Mouse (Mus musculus) heart, embryonic 13.5 days (tissue): ENCODE data around the gene Wsb2. TPM values are rescaled to one million over a fixed set of nuclear protein-coding genes. Genes with fewer than 3 reads are reported as not detected.

Source experiments
- ATAC-seq: fragments of 200-750 bp; cut with Nextera tagmentation; 2 replicates; pipeline ENCODE4 v1.8.0; 2017; ENCODE audit warnings: moderate TSS enrichment; ENCODE audit not compliant: insufficient number of reproducible peaks, low FRiP score, low TSS enrichment; ENCODE audit errors: extremely low read depth
- H3K27ac ChIP-seq: fragments of 300-500 bp; sonication (generic); replicated peaks from 2 replicates; pipeline ENCODE4 v1.5.1; 2015; ENCODE audit warnings: moderate library complexity, mild to moderate bottlenecking, inconsistent platforms
- H3K27me3 ChIP-seq: fragments of 300-500 bp; sonication (generic); replicated peaks from 2 replicates; pipeline ENCODE4 v1.6.1; 2015; ENCODE audit warnings: mild to moderate bottlenecking, inconsistent platforms
- H3K36me3 ChIP-seq: fragments of 300-500 bp; sonication (generic); 2 replicates; pipeline ENCODE4 v1.6.1; 2015; ENCODE audit warnings: mild to moderate bottlenecking, inconsistent platforms
- H3K4me1 ChIP-seq: fragments of 300-500 bp; sonication (generic); 2 replicates; pipeline ENCODE4 v1.6.1; 2015; ENCODE audit warnings: inconsistent platforms
- H3K4me2 ChIP-seq: fragments of 300-500 bp; sonication (generic); 2 replicates; pipeline ENCODE4 v1.6.1; 2015; ENCODE audit warnings: inconsistent platforms, mild to moderate bottlenecking, moderate library complexity
- H3K4me3 ChIP-seq: fragments of 300-500 bp; sonication (generic); 2 replicates; pipeline ENCODE4 v1.5.1; 2015; ENCODE audit warnings: moderate library complexity, mild to moderate bottlenecking, inconsistent platforms
- H3K9ac ChIP-seq: fragments of 300-500 bp; sonication (generic); 2 replicates; pipeline ENCODE4 v1.6.1; 2015; ENCODE audit warnings: inconsistent platforms, mild to moderate bottlenecking, moderate library complexity
- H3K9me3 ChIP-seq: fragments of 300-500 bp; sonication (generic); 2 replicates; pipeline ENCODE4 v1.6.1; 2016; ENCODE audit warnings: inconsistent platforms
- WGBS: fragments of 180-500 bp; shearing (Covaris S2); methylation state at CpG from one replicate; pipeline ENCODE4 v1.1.7; 2015; ENCODE audit warnings: mixed read lengths; 5-methylcytosine and 5-hydroxymethylcytosine counted together
- polyA plus RNA-seq: library from polyadenylated mRNA; unstranded; fragments of >200 nt; fragmentation: Nextera tagmentation; extraction: Ambion mirVana; gene quantifications from 2 replicates; pipeline ENCODE4 v1.2.1, GENCODE M21; 2015

Wsb2 gene
- 74.2 and 79.3 TPM in 2 replicates for polyA plus RNA-seq

DNA sequence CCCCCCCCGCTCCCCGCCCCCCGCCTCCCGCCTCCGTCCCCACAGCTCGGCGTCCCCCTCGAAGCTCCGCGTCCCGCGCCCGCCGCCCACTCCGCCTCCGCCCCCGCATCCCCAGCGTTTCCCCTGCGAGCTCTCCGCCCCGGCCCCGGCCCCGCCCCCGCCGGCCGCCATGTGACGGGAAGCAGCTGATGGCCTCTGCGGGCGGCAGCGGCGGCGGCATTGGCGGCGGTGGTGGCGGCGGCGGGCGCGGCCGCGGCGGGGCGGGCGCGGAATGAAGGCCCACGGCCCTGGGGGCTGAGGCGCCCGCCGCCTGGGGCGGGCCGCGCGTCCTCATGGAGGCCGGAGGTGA lies at the start of gene Wsb2:
TSS of gene Wsb2 (plus strand) at position 176 of the 349 bp plus-strand sequence.
- peak within 1 kb of the TSS; percentile 98 for H3K27ac ChIP-seq
- H3K4me3 ChIP-seq, result peak within 1 kb of the TSS; percentile 99
- peak within 1 kb of the TSS; percentile 91 for H3K4me2 ChIP-seq
- WGBS, result under 1% methylated on average over 35 of the region's 54 CpGs
- H3K9ac ChIP-seq, result peak within 1 kb of the TSS; percentile 99
- peak; percentile 71 for ATAC-seq
- H3K36me3 ChIP-seq, result peaks cover 10% of the 10 kb centered on the region; the same call in 1 of the 2 replicates
- peaks cover 61% of the 10 kb centered on the region for H3K4me1 ChIP-seq
- no peaks in the 10 kb centered on the region for H3K27me3 ChIP-seq
- no peaks in the 10 kb centered on the region for H3K9me3 ChIP-seq

DNA sequence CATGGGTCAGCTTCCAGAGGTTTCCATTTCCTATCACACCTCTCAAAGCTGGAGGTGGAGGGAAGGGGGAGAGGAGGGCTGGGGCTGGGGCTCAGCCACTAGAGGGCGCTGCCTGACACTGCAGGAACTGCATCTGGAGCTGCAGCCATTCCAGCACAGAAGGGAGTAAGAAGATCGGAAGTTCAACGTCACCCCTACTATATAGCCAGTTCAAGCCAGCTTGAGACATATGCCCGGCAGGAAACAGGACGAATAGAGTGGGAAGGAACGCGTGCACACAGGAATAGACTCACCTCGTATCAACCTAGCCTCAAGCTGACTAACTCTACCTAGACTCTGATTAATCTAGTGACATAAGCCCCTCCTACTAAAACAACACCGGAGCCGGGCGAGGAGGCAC lies 49.4 kb upstream of the Wsb2 start:
- H3K4me2 ChIP-seq, result 0 out of 2 replicates have a peak overlapping the region, but pooled peaks have one; percentile 15
- H3K4me1 ChIP-seq, result peaks cover 16% of the 10 kb centered on the region
- no peak overlapping the region for H3K9ac ChIP-seq
- H3K36me3 ChIP-seq, result no peaks in the 10 kb centered on the region
- 30% methylated on average over 11 of the region's 11 CpGs for WGBS
- H3K27me3 ChIP-seq, result no peaks in the 10 kb centered on the region; the same call in 1 of the 2 replicates
- no peak overlapping the region for H3K27ac ChIP-seq
- no peak for ATAC-seq
- H3K4me3 ChIP-seq, result no peak overlapping the region
- H3K9me3 ChIP-seq, result peaks cover 4% of the 10 kb centered on the region; the same call in 1 of the 2 replicates

DNA sequence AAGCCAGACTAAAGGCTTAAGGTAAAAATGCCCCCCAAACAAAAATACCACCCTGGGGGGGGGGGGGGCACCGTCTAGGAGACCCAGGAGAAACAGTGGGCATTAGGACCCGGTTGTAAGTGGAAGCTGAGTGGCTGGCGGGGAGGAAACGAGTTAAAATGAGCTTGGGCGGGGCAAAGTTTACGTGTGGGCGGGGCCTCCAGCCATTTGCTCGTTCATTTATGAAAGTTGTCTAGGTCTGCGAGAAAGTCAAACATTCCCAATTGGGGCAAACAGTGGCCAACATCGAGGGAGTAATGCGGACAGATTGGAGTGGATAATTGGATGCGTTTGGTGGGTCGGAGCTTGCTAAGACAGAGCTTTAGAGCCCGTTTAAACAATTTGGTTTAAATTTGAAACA lies 43.7 kb upstream of the Wsb2 start:
- Histone ChIP-seq H3K27me3 (no peaks in the 10 kb centered on the region; the same call in 1 of the 2 replicates), H3K9me3 (no peaks in the 10 kb centered on the region), H3K9ac (peak overlapping the region; percentile 33), H3K4me1 (peaks cover 22% of the 10 kb centered on the region), H3K27ac (no peak overlapping the region), H3K36me3 (no peaks in the 10 kb centered on the region), H3K4me3 (peak overlapping the region; percentile 44), H3K4me2 (peak overlapping the region; percentile 63)
- no peak for ATAC-seq
- WGBS, result 16% methylated on average over 13 of the region's 14 CpGs

DNA sequence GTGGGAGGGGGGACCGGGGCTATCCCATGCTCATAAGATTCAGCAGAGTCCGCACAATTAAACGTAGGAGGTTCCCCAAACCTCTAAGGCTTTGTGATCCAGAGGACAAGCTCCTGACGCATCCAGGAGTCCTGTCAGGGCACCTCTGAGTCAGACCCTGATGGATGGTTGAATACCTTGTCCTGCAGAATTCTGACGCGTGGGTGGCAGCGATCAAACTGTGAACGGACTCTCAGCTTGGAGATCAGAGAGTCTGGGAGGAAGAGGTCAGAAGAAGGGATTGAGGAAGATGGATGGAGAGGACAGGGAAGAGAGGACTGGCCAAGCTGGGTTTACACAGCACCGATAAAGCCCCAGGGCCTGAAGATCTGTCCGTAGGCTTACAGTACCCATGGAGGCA lies 43.2 kb upstream of the Wsb2 start:
- no peaks in the 10 kb centered on the region; the same call in 1 of the 2 replicates for H3K27me3 ChIP-seq
- H3K4me3 ChIP-seq, result peak overlapping the region; percentile 44
- WGBS, result 30% methylated on average over 10 of the region's 10 CpGs
- no peaks in the 10 kb centered on the region for H3K36me3 ChIP-seq
- H3K4me1 ChIP-seq, result peaks cover 23% of the 10 kb centered on the region
- H3K27ac ChIP-seq, result no peak overlapping the region
- H3K4me2 ChIP-seq, result peak overlapping the region; percentile 63
- ATAC-seq, result no peak
- H3K9ac ChIP-seq, result peak overlapping the region; percentile 33
- H3K9me3 ChIP-seq, result no peaks in the 10 kb centered on the region

DNA sequence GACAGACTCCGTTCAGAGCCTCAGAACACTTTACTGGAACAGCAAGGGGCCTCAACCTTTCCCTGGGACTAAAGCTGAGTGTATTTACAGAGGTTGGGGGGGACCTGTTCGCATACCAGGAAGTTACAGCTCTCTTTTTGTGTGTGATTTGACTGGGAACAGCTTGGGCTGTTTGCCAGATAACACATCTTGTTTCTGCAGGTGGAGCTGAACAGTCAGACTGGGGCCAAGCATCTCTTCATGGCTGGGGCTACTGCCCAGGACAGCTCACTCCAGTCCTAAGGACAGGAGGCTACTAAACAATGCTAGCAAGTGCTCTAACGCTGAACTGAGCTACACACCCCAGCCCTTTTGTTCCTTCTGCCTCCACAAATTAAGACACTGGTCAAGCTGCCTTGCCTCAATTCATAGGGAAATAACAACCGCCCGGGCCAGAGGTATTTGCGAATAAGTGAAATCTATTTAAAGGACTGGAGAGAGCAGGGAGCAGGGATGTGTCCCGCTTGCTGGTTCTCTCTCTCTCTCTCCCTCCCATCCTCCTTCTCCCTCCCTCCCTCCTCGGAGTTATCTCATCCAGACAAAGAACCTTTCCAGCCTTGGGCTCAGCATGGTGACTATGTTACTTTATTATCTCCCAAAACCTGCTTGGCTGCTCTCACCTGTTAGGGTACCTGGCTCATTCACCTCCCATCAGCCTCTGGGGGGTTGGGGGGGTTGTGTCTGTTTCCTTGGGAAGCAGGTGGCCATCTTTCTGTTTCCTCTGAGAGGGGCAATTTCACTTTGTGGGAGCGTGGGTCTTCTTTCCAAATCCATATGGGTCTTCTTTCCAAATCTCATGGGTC lies 42.3 kb upstream of the Wsb2 start:
- H3K9ac ChIP-seq, result no peak overlapping the region
- H3K27ac ChIP-seq, result no peak overlapping the region
- WGBS, result 20% methylated on average over 9 of the region's 9 CpGs
- no peak overlapping the region for H3K4me3 ChIP-seq
- no peaks in the 10 kb centered on the region for H3K9me3 ChIP-seq
- ATAC-seq, result no peak
- peak overlapping the region; percentile 63 for H3K4me2 ChIP-seq
- no peaks in the 10 kb centered on the region for H3K36me3 ChIP-seq
- H3K27me3 ChIP-seq, result no peaks in the 10 kb centered on the region; the same call in 1 of the 2 replicates
- H3K4me1 ChIP-seq, result peaks cover 23% of the 10 kb centered on the region

DNA sequence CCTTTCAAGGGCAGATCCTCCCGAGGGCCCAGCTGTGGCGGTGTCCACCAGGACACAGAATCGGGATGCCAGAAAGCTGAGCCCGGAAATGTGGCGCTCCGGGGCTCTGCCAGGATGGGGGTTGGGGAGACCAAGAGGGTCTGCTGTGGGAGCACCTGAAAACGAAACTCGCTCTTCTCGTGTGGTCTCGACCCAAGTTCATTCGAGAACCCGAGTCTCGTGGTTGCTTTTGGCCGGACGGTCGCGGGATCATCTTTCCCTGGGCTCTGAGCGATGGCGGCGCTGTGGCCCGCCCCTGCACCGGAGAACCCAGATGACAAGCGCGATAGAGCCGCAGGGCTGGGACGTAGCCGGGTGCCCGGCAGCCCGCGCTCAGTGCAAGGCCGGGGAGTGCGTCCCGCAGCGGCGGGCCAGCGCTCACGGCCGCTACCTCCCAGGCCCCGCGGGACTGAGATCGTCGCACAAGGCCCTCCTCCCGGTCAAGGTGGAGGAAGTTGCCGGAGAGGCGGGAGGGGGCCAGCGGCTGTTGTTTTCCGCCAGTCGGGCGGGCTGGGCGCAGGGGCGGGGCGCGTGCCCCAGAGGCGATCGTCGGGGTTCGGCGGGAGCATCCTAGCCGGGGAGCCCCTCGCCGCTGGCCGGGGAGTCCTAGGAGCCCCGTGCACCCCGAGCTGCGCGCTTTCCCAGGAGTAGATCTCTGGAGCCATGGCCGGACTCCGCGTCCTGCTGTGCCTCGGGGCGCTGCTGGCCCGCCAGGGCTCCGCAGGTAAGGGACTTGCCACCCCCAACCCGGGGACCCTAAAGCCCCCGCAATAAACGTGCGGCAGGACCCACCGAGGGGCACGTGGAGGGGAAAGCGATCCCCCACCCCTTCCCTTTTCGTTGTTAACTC lies 38.1 kb upstream of the Wsb2 start, which contains the start of gene Vsig10:
TSS of gene Vsig10 (plus strand) at position 343 of the 889 bp plus-strand sequence.
- Histone ChIP-seq H3K4me1 (peaks cover 26% of the 10 kb centered on the region), H3K4me3 (peak within 1 kb of the TSS; percentile 88), H3K27me3 (no peaks in the 10 kb centered on the region), H3K9me3 (no peaks in the 10 kb centered on the region), H3K9ac (peak within 1 kb of the TSS; percentile 91), H3K36me3 (peaks cover 2% of the 10 kb centered on the region; the same call in 1 of the 2 replicates), H3K4me2 (peak within 1 kb of the TSS; percentile 91), H3K27ac (peak within 1 kb of the TSS; percentile 82)
- ATAC-seq, result peak; percentile 30; the same call in 1 of the 2 replicates
- WGBS, result under 1% methylated on average over 78 of the region's 81 CpGs

DNA sequence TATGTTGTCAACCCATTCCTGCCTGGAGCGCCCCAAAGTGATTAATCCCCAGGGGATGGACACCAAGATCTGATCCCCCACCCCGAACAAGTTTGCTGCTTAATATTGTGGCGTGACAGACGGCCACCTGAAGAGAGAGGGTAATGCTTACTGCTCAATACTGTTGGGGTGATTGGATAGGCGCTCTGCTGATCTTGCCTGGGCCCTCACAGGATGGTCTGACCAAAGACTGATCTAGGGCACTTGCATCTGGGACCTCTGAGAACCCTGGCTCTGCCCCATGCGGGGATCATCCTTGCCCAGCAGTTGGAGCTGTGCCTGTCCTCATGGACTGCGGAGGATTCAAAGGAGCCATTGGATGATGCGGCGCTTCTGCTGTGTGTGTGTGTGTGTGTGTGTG lies 33.4 kb upstream of the Wsb2 start:
- WGBS, result 64% methylated on average over 9 of the region's 9 CpGs
- Histone ChIP-seq H3K4me3 (no peak overlapping the region), H3K27ac (no peak overlapping the region), H3K9ac (no peak overlapping the region), H3K9me3 (no peaks in the 10 kb centered on the region), H3K4me2 (no peak overlapping the region), H3K27me3 (no peaks in the 10 kb centered on the region), H3K36me3 (peaks cover 19% of the 10 kb centered on the region), H3K4me1 (peaks cover 7% of the 10 kb centered on the region)
- no peak for ATAC-seq

DNA sequence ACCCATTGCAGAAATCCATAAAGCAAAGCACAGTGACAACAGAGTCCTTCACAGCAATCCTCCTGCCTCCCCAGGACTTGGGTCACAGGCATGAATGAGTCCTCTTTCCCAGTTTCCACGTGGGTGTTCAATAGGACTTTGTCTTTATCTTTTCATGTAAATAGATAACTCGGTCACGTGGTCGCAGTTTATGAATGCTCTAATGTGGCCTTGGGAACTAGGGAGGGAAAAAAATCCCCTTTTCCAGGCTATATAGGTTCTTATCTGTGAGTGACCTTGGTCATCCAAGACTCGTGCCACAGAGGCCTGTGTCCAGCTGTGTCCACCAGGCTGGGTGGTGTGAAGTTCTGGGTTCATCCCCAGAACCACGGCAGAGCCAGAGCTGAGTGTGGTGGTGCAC lies 30.7 kb upstream of the Wsb2 start:
- Histone ChIP-seq H3K36me3 (peaks cover 19% of the 10 kb centered on the region), H3K27me3 (no peaks in the 10 kb centered on the region), H3K9ac (no peak overlapping the region), H3K4me2 (no peak overlapping the region), H3K9me3 (no peaks in the 10 kb centered on the region), H3K27ac (no peak overlapping the region), H3K4me3 (no peak overlapping the region), H3K4me1 (no peaks in the 10 kb centered on the region)
- WGBS, result 48% methylated on average over 6 of the region's 6 CpGs
- no peak for ATAC-seq

DNA sequence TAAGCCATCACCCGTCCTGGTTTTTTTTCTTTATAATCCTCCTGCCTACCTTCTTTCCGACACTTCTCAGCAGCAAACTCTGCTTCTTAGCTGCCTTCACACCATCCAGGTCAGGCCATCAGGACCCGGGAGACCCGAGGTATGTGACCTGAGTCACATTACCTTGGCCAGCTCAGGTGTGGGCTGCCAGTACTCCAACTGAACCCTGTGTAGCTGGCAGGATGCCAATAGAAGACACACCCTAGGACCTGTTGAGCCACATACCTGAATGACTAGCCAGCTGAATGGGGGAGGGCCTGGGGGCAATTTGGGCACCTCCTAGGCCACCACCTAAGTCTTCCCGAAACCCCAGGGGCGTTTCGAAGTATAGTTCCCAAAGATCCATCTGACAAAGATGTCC lies 26.6 kb upstream of the Wsb2 start:
- H3K4me3 ChIP-seq, result no peak overlapping the region
- H3K4me1 ChIP-seq, result no peaks in the 10 kb centered on the region
- ATAC-seq, result no peak
- H3K36me3 ChIP-seq, result peaks cover 12% of the 10 kb centered on the region
- WGBS, result 75% methylated on average over 7 of the region's 7 CpGs
- no peak overlapping the region for H3K27ac ChIP-seq
- H3K4me2 ChIP-seq, result no peak overlapping the region
- no peaks in the 10 kb centered on the region for H3K27me3 ChIP-seq
- H3K9ac ChIP-seq, result no peak overlapping the region
- no peaks in the 10 kb centered on the region; the same call in 1 of the 2 replicates for H3K9me3 ChIP-seq

DNA sequence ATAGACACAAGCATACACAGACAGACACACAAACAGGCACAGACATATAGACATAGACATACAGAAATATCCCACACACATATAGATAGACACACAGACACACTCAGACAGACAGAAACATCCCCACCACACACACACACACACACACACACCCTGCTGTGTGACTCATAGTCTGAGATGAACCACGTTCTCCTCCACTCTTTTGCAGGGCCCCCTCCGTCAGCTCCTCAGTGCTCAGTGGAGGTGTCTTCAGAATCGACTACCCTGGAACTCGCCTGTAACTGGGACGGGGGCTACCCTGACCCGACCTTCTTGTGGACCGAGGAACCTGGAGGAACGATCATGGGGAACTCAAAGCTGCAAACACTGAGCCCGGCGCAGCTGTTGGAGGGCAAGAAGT lies 19.1 kb upstream of the Wsb2 start:
- Histone ChIP-seq H3K4me3 (no peak overlapping the region), H3K4me1 (no peaks in the 10 kb centered on the region), H3K9ac (no peak overlapping the region), H3K9me3 (peaks cover 3% of the 10 kb centered on the region; the same call in 1 of the 2 replicates), H3K36me3 (peaks cover 56% of the 10 kb centered on the region), H3K27ac (no peak overlapping the region), H3K27me3 (no peaks in the 10 kb centered on the region), H3K4me2 (no peak overlapping the region)
- WGBS, result 85% methylated on average over 10 of the region's 10 CpGs
- no peak for ATAC-seq

DNA sequence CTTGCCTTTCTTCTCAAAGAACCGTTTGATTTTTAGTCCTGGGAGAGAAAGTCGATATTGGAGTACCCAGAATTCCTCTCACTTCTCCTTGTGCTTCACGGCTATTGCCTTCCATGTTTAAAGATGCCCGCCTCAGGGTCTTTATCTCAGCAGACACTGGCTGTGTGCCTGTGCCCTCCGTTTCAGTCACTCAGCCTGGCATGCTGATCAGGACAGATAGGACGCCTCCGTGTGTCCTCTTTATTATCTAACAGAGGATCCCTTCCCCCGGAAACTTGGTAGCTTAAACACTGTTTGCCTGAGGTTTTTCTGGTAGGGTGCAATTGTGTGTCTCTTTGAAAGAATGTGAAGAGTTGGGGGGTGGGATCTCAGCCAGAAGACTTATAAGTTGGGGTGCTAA lies 18.6 kb upstream of the Wsb2 start:
- Histone ChIP-seq H3K27me3 (no peaks in the 10 kb centered on the region), H3K4me3 (no peak overlapping the region), H3K4me1 (no peaks in the 10 kb centered on the region), H3K4me2 (no peak overlapping the region), H3K27ac (no peak overlapping the region), H3K36me3 (peaks cover 60% of the 10 kb centered on the region), H3K9ac (no peak overlapping the region), H3K9me3 (peaks cover 3% of the 10 kb centered on the region; the same call in 1 of the 2 replicates)
- ATAC-seq, result no peak
- 72% methylated on average over 8 of the region's 8 CpGs for WGBS
